Mouse (Mus musculus): Measurements from ENCODE around the gene Tec. TPM values are rescaled to one million over a fixed set of nuclear protein-coding genes. Genes with fewer than 3 reads are reported as not detected.
A peak's percentile ranks its signal among the peaks of the same experiment; 100 is the strongest.

Tec gene
- 4.8 and 10.0 TPM in 2 replicates for total RNA-seq (2014; fragmentation: Nextera tagmentation)
- total RNA-seq (2017): 16.3 and 21.6 TPM in 2 replicates

DNA sequence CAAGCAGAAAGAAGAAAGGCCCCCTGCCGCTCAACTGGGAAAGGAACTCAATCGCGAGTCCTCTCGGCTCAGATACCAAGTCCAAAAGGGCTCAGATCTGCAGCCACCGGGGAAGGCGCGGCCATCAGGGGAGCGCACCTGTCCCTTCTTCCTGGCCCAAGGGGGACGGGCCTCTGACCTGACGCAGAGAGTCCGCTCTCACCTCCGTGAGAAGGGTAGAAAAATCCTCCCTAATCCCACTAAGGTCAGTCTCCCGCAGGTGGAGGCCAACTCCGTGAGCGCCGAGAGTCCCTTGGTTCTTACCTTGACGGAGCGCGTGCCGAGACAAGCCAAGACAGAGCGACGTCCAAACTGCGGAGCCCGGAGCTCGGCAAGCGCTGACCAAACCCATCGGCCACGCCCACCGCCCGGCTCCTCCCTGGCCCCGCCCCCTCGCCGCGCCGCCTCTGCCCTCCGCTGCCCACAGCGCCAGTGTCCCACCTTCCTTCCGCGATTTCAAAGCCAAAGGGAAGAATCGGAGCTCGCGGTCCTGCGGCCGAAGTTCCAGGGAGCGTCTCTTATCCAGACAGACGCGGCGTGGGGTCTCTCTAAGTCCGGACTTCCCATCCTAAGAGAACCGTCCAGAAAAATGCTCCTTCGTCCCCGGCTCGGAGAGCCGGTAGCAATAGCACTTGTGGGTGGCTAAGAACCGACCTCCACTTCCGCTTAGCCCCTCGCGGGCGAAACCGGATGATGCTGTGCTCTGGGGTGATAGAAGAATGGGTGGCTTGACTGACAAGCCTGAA, at the start of gene Tec:
Gene Tec (minus strand): TSS at position 393 of the 785 bp plus-strand sequence.
- peak; percentile 90 for ATAC-seq (replicated peaks; ENCODE audit: low FRiP score, low TSS enrichment, poor library complexity, severe bottlenecking)

DNA sequence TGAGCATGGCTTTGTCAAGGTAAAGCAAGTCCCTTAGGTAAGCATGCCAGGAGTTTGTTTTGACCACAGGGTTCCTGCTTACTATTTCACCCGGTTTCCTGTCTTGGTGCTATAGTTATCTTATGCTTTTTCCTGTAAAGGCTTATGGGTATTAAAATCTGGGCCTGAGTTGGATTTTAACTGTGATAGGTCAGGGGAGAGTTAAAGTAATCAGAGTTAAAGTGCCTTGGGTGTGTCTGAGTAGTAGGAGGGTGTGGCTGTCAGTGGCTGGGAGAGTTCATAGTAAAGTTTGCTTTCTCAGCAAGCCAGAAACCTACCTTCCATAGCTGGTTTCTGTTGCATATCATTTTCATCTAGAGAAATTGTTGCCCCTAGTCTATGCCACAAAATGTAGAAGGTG, 48.6 kb upstream of the Tec start:
- ATAC-seq (replicated peaks; ENCODE audit: low FRiP score, low TSS enrichment, poor library complexity, severe bottlenecking): no peak

DNA sequence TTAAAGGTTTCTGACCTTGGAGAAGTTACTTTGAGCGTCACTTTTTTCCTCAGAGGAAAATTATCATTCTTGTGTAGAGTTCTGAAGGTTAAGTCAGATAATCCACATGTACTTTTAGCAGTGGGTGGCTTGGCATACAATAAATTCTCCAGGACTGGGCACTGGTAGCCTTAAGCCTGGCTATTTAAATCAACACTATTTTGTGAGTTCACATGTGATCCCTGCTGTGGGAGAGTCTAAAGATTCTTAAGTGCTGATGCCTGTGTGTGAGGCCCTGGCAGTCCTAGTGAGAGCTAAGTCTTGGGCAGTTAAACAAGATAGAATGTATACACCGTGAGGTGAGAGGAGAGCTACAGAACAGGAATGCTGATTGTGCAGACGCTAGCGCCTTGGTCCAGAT, 47.8 kb upstream of the Tec start:
- ATAC-seq (replicated peaks; ENCODE audit: low FRiP score, low TSS enrichment, poor library complexity, severe bottlenecking): no peak

DNA sequence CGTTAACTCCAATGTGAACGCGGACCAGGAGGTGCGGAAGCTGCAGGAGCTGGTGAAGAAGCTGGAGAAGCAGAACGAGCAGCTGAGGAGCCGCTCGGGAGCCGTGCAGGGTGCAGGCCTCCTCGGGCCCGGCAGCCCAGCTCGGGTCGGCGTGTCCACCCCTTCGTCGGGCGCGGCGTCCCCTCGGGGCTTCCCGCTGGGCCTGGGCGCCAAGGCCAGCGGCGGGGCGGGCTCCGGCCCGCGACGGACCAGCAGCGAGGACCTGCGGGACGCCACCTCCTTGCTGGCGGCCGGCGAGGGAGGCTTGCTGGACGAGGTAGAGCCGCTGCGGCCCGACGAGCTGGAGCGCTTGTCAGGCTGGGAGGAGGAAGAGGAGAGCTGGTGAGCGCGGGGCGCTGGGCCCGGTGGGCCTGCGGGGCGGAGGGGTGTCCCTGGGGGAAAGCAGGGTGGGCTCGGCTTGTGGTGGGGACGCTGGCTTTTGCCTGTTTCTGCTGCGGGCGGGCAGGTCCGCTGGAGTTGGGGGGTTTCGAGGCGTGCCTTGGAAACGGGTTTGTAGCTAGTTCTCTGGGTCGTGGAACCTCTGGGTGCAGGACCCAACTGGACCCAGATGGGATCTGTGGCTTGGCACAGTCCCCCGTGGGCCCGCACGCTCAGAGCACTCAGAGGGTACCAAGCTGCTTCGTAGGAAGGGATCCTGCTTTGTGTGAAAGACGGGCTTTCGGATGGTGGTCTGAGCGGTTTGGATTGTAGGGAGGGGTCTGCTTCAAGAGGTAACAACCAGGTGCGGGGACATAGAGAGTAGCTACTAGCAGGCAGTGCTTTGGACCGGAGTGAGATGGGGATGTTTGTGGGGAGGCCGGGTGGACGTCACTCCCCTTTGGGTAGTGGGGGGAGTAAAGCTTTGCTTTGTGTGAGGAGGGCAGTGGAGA, 46.6 kb upstream of the Tec start:
- ATAC-seq (replicated peaks; ENCODE audit: low FRiP score, low TSS enrichment, poor library complexity, severe bottlenecking): no peak; the same call in 1 of the 2 replicates

DNA sequence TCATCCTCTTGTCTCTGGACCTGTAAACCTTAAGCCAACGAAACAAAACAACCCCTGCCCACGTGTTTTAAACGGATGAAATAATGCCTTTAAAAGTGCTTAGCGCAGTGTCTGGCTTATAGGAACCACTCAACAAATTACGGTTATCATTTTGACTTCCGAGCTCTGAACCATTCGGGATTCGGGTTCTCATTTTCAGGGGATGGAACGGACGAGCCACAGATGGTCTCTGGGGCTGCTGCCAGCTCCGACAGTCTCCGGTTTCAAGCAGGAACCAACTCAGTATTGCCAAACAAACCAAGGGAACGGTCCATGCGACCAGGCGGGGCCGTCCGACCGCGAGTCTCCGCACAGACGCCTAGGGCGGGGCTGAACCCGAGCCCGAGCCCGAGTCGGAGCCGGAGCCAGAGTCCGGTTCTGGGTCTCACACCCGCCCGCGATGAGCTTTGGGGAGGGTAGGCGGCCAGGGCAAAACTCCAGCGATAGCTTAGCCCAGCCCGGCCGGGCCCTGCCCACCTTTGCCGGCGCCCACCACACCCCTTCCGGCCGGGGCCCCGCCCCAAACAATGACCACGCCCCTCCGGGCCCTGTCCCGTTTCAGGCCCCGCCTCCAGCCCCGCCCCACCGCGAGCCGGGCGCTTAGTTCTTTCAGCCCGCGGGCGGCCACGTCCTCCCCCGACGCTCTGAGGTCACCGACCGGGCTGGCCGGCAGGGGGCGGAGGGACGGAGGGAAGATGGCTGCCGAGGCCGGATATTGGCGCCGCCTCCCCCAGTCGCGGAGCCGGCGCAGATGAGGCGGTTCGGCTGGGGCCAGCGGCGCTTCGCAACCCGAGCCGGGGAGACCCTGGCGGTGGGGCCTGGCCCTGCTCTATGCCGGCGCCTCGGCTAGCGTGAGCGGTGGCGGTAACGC, 45.6 kb upstream of the Tec start, which contains the start of gene Slain2:
Gene Slain2 (plus strand): TSS at position 657 of the 910 bp plus-strand sequence.
- ATAC-seq (replicated peaks; ENCODE audit: low FRiP score, low TSS enrichment, poor library complexity, severe bottlenecking): peak; percentile 86

DNA sequence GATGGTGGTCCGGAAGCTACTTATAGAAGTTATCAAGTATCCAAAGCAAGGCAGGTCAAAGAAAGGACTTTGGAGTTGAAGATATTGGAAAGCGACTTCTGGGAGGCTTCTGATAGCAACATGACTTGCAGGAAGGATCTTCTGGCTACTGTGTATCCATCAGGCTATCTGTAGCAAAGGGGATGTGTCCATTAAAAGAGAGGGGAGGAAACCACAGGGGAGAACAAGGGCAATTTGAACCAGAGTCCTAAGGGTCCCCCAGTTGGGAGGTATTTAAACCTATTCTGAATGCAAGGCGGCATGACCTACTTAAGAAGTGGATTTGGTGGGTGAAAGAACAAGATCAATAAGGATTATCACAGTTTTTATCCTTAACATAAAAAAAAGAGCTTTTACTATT, 43.0 kb upstream of the Tec start:
- ATAC-seq (replicated peaks; ENCODE audit: low FRiP score, low TSS enrichment, poor library complexity, severe bottlenecking): no peak

DNA sequence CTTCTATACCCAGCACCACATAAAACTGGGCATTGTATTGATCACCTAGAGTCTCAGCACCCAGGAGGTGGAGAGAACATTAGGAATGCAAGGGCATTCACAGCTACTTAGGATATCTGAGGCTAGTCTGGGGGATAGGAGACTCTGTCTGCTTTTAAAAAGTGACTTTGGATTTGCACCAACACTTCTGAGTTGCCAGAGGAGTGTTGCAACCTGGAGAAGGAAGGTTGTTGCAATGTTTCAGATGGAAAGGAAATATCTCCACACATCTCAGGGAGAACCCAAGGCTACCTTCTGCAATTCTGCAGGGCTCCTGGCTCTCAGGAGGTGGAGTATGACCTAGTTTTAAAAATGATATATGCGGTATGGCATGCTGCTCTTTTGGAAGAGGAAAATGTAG, 42.1 kb upstream of the Tec start:
- no peak for ATAC-seq (replicated peaks; ENCODE audit: low FRiP score, low TSS enrichment, poor library complexity, severe bottlenecking)

DNA sequence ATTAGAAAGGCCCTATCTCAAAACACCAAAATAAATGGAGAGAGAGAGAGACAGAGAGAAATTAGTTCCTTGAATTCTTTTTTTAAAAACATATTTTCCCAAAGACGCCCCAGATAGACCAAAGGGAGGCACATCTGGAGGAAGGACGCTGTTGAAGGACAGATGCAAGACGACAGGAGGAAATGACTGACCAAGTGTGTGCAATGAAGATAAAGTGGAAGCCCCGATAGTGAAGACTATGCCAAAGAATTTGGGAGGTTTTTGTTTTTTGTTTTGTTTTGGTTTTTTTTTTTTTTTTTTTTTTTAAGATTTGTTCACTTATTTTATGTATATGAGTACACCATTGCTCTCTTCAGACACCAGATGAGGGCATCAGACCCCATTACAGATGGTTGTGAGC, 41.1 kb upstream of the Tec start:
- ATAC-seq (replicated peaks; ENCODE audit: low FRiP score, low TSS enrichment, poor library complexity, severe bottlenecking): 0 out of 2 replicates have a peak, but pooled peaks have one; percentile 35

DNA sequence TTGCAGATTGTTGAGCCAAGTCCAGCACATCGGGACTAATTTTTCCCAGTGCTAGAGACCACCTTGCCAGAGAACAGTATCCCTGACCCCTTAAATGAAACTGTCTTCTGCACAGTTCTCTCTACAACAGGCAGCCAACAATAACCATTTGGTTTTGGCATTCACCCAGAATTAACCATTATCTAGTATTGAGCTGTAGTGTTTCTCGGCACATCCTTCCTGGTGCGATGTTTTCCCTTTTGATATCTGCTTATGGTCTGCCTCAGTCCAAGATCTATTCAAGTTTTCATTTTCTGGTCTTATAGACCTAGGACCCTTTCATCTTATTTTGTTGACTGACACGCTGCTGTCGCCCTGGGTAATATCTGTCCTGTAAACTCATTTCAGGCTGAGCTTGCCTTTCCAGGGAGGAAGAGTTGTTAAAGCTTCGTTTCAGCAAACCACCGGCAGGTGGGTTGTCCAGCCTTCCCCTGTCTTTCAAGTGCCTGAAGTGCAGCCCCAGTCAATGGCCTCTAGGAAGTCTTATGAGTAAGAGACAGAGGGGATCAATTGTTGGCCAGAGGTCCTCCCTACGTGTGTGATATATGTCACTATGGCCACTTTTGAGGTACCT, 40.1 kb upstream of the Tec start:
- peak; percentile 60 for ATAC-seq (replicated peaks; ENCODE audit: low FRiP score, low TSS enrichment, poor library complexity, severe bottlenecking)

DNA sequence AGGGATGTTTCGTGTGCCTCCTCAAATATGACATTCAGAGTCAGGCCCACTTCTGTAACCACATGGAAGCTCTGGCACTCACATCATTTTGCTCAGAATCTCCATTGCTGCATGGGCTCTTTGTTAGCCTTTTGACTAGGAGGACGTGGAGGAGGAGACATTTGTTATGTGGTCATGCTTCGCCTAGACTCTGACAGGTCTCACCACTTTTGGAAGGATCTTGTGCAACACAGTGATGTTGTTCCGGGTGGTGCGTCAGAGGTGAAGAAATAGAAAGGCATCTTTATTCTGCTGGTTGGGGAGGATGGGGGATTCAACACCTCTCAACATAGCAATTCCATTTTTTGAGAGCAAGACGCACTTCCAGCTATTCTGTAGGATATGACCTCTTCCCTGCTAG, 39.1 kb upstream of the Tec start:
- no peak for ATAC-seq (replicated peaks; ENCODE audit: low FRiP score, low TSS enrichment, poor library complexity, severe bottlenecking)

DNA sequence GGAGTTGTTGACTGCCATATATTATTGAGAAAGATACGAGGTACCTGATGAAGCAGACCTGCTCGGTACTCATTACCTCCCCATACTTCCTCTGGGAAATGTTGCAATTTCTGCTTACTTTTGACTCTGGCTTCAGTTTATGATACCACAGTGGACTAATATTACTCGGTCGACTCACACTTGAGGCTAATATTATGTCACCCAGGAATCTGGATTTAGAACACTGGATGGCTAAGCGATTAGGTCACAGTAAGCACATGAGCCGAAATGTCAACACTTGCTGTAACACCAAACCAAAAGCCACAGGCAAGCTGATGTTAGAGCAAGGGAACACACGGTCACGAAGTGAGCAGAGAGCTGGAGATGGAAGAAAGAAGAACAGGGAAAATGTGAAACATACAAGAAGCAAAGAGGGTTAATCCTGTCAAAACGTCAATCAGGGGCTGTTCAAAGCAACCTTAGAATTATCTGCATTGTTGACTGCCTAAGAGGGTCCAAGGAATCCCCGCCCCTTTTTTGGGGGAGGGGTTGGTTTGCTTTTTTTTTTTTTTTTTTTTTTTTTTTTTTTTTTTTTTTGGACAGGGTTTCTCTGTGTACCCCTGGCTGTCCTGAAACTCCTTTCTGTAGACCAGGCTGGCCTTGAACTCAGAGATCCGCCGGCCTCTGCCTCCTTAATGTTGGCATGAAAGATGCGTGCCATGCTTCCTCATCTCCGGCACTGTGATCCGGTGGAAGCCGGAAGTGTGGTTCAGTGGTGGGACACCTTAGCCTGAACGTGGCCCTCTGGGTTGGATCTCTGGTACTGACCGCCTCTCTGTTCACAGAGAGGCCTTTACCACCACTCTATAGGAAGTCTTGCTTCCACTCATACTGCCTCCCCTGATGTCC, 36.9 kb upstream of the Tec start:
- ATAC-seq (replicated peaks; ENCODE audit: low FRiP score, low TSS enrichment, poor library complexity, severe bottlenecking): no peak

DNA sequence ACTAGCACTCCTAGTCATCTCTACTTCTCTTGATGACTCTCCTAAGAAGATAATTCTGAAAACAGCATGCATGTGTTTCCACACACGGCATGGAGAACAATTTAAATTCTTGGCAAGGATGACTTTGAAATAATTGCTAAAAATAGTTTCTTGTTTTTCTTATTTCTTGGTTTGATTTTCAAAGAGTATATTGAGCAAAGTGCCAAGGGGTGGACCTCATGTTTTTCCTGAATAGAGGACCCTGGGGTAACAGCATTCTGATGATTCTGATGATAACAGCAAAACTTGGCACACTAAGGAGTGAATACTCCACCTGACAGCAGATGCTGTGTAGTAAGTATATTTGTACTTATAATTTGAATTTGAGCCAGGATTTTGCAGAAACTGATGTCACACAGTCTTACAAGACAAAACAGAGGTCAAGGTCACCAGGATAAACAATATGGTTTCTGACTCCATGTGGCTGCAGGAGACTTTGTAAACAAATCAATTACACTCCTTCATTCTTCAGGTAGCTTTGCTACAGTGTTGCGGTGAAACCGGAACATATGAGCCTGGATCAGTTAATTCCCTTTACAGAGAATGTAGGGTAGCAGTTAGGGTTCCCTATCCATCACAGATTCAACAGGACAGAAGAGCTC, 34.7 kb upstream of the Tec start:
- ATAC-seq (replicated peaks; ENCODE audit: low FRiP score, low TSS enrichment, poor library complexity, severe bottlenecking): no peak

DNA sequence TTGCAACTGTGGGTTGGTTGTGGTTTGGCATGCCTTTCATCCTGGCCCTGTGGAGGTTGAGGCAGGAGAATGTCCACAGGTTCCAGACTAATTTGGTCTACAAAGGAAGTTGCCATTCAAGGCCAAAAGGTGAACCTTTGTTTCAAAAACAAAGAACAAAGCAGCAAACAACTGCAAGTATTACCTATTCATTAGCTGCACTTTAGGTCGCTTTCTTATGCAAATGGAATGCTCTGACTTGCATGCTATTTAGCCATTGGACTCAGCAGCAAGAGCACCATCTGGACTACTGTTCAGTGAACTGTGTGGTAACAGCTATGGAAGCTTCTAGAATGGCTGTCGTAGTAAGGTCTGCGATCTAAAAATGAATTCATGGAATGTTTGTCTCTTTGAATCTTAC, 34.0 kb upstream of the Tec start:
- no peak for ATAC-seq (replicated peaks; ENCODE audit: low FRiP score, low TSS enrichment, poor library complexity, severe bottlenecking)

DNA sequence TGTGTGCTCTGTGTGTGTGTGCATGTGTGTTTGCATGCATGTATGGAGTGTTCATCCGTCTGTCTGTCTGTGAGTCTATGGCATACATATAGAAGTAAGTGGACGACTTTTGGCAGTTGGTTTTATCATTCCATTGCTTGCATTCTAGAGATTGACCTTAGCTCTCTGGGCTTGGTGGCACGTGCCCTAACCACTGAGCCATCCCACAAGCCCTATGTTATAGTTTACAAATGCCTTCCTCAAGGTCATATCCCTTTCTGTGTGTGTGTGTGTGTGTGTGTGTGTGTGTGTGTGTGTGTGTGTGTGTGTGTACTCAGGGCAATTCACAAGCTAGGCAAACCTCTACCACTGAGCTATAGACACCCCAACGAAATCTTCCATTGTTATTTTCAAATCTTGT, 33.6 kb upstream of the Tec start:
- no peak for ATAC-seq (replicated peaks; ENCODE audit: low FRiP score, low TSS enrichment, poor library complexity, severe bottlenecking)

DNA sequence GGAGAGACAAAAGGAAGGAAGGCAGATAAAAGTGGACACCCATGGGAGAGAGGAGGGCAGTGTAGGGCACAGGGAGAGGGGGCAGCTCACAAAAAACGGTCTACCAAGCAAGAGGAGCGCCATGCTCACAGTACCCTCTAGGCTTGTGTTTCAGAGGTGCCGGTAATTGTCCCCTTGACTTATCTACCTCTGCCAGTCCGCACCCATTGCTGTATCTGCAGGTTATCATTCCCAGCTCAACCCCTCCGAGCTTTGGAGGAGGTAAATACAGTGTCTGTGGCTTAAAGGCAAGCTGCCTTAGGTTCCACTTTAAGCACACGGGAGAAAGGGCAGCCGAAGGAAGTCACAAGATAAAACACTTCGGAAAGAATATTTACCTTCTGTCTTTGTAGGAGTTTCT, 31.0 kb upstream of the Tec start:
- no peak for ATAC-seq (replicated peaks; ENCODE audit: low FRiP score, low TSS enrichment, poor library complexity, severe bottlenecking)

DNA sequence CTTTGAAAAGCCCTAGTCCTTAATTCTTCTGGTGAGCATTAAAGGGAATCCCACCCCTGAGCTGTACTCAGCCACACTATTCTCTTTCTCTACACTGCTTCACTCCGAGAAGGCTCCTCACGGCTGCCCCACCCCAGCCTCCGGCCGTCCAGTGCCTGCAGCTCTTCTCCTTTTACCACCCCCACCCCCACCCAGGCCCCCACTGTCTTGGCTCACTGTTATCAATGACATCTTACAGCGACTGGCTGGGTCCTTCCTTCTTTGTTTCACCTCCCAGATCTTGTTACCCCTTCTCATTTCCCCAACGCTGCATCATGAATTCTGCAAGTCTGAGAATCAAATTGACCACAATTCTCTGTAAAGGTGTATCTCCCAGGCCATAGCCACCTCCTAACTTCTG, 29.7 kb upstream of the Tec start:
- ATAC-seq (replicated peaks; ENCODE audit: low FRiP score, low TSS enrichment, poor library complexity, severe bottlenecking): no peak

DNA sequence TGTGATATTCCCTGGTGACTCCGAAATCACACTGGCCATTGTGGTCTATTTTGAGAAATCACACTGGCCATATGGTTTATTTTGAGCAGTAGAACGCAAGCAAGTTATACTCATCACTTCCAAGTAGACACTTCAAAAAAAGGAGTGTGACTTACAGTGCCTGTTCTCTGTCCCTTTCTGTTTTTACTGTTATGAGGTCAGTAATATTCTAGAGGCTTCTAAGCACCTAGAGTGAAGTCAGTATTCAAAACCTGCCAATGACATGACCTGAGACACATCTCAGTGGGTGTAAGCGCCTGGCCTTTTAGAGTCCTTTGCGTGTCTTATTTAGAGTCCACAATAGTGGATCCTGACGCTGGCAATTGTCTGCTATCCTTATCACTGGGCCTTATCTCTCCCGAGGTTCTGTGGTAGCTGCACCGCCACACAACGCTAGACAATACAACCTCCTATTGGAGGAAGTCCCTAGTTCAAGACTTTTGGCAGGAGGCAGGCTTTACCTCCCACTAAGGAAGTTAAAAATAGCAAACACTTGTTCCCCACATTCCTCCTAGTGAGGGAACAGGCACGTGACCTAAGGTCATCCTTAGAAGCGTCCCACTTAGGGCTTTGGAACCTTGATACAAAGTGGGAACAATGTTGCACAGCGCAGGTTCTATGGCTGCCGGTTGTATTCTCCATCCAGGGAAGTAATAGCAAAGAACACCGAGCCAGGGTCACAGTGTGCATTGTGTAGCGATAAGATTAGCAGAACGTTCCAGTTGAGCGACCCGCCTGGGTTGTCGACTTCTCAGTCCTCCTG, 28.4 kb upstream of the Tec start:
- peak; percentile 55 for ATAC-seq (replicated peaks; ENCODE audit: low FRiP score, low TSS enrichment, poor library complexity, severe bottlenecking)
